Mouse (Mus musculus): ENCODE measurements around the gene Ankle2. TPM values are rescaled to one million over a fixed set of nuclear protein-coding genes. Genes with fewer than 3 reads are reported as not detected.

Gene Ankle2
- 10 to 100 TPM; 30.9 to 39.7 (median 33.5) TPM for total RNA-seq (2022)

GRCm38 (mm10) chr5:110230780-110231461 is at the start of gene Ankle2:
Gene Ankle2 (plus strand): TSS chr5:110231004.
- DNase-seq (ENCODE audit: low spot score in 2 of 2), result peak; percentile 87 to 89

GRCm38 (mm10) chr5:110181716-110182115 is 49.1 kb upstream of the Ankle2 start:
- peak; percentile 9 to 11 for DNase-seq (ENCODE audit: low spot score in 2 of 2)

- no peak for DNase-seq (ENCODE audit: low spot score in 2 of 2)
These were observed 27.5 kb upstream of the Ankle2 start for GRCm38 (mm10) chr5:110203164-110203895.

- DNase-seq (ENCODE audit: low spot score in 2 of 2), result no peak
These were observed 26.0 kb upstream of the Ankle2 start for GRCm38 (mm10) chr5:110204777-110205176.

- no peak for DNase-seq (ENCODE audit: low spot score in 2 of 2)
These were observed 19.5 kb upstream of the Ankle2 start for GRCm38 (mm10) chr5:110211312-110211711.

GRCm38 (mm10) chr5:110216780-110217179 is 14.0 kb upstream of the Ankle2 start:
- no peak for DNase-seq (ENCODE audit: low spot score in 2 of 2)

GRCm38 (mm10) chr5:110220331-110220730 is 10.5 kb upstream of the Ankle2 start:
- DNase-seq (ENCODE audit: low spot score in 2 of 2), result no peak

GRCm38 (mm10) chr5:110222757-110223156 is 8.0 kb upstream of the Ankle2 start:
- no peak for DNase-seq (ENCODE audit: low spot score in 2 of 2)

GRCm38 (mm10) chr5:110225056-110225455 is 5.7 kb upstream of the Ankle2 start:
- no peak for DNase-seq (ENCODE audit: low spot score in 2 of 2)

GRCm38 (mm10) chr5:110227336-110227883 is 3.4 kb upstream of the Ankle2 start:
- no peak for DNase-seq (ENCODE audit: low spot score in 2 of 2)

GRCm38 (mm10) chr5:110230401-110230779 is 414 bp upstream of the Ankle2 start:
- no peak for DNase-seq (ENCODE audit: low spot score in 2 of 2)

- no peak for DNase-seq (ENCODE audit: low spot score in 2 of 2)
These were observed 834 bp downstream of the Ankle2 start for GRCm38 (mm10) chr5:110231638-110232037.

- no peak for DNase-seq (ENCODE audit: low spot score in 2 of 2)
These were observed 1.5 kb downstream of the Ankle2 start for GRCm38 (mm10) chr5:110232346-110232745.

GRCm38 (mm10) chr5:110244091-110244490 is 13.3 kb downstream of the Ankle2 start:
- DNase-seq (ENCODE audit: low spot score in 2 of 2), result no peak

GRCm38 (mm10) chr5:110266941-110267340 is 36.1 kb downstream of the Ankle2 start:
- no peak for DNase-seq (ENCODE audit: low spot score in 2 of 2)

GRCm38 (mm10) chr5:110269141-110270101 is 38.6 kb downstream of the Ankle2 start, which contains the start of gene Pgam5:
Gene Pgam5 (minus strand): TSS chr5:110269913.
- DNase-seq (ENCODE audit: low spot score in 2 of 2), result peak; percentile 80 to 88

- no peak for DNase-seq (ENCODE audit: low spot score in 2 of 2)
These were observed 39.4 kb downstream of the Ankle2 start for GRCm38 (mm10) chr5:110270242-110270641.

GRCm38 (mm10) chr5:110274147-110274546 is 43.3 kb downstream of the Ankle2 start:
- no peak for DNase-seq (ENCODE audit: low spot score in 2 of 2)

GRCm38 (mm10) chr5:110274846-110275245 is 44.0 kb downstream of the Ankle2 start:
- no peak for DNase-seq (ENCODE audit: low spot score in 2 of 2)

- no peak for DNase-seq (ENCODE audit: low spot score in 2 of 2)
These were observed 45.6 kb downstream of the Ankle2 start for GRCm38 (mm10) chr5:110276391-110276790.

GRCm38 (mm10) chr5:110276910-110277309 is 46.1 kb downstream of the Ankle2 start:
- DNase-seq (ENCODE audit: low spot score in 2 of 2), result no peak

Data from gastrocnemius, adult 8-10 months (tissue).